Mouse (Mus musculus) CH12.LX (cell line): ENCODE measurements at regions not wholly inside any gene's neighbourhood (a gene's known extent, or its start where the extent isn't known, plus 50 kb on each side); places are given as distances from the start of the nearest gene placed in this dataset.

ENCODE experiments used
- DNase-seq: peaks from one replicate; pipeline ENCODE4 v3.0.0-alpha.2; 2013; ENCODE audit errors: extremely low read depth
- H3K27ac ChIP-seq: 2 replicates; pipeline ENCODE4 v1.5.1; 2012; ENCODE audit warnings: low read depth, mild to moderate bottlenecking, control low read depth, moderate library complexity; ENCODE audit not compliant: insufficient read depth
- H3K27me3 ChIP-seq: replicated peaks from 2 replicates; pipeline ENCODE3; 2012; ENCODE audit warnings: inconsistent platforms
- H3K36me3 ChIP-seq, 2 experiments: replicated peaks in 1 of 2; 2 replicates each; pipeline versions ENCODE3 to v1.6.1; 2012; ENCODE audit warnings: inconsistent platforms in 1 of 2, low read length in 1 of 2, mild to moderate bottlenecking in 1 of 2, mixed read lengths in 1 of 2, moderate library complexity in 1 of 2; ENCODE audit not compliant: control insufficient read depth in 1 of 2, insufficient read depth in 1 of 2
- H3K4me1 ChIP-seq, 2 experiments: 2 replicates each; pipeline ENCODE4 v1.6.1; 2012; ENCODE audit warnings: inconsistent platforms in 1 of 2, moderate library complexity in 1 of 2; ENCODE audit not compliant: insufficient read depth in 2 of 2, control insufficient read depth in 1 of 2
- H3K4me2 ChIP-seq: 2 replicates; pipeline ENCODE4 v1.6.1; 2012; ENCODE audit warnings: low read depth, mild to moderate bottlenecking, control low read depth; ENCODE audit not compliant: poor library complexity, insufficient read depth, severe bottlenecking
- H3K4me3 ChIP-seq, 3 experiments: fragments of 150-350 bp in 1 of 3; sonication (generic) in 1 of 3; replicated peaks in 1 of 3; 2 replicates each; pipeline versions ENCODE3 to v1.5.1; 2011 to 2012; ENCODE audit warnings: low read depth in 2 of 3, low read length in 2 of 3, mild to moderate bottlenecking in 2 of 3, moderate library complexity in 2 of 3, control low read depth in 1 of 3, improper control_type of control experiment in 1 of 3, inconsistent platforms in 1 of 3, mixed read lengths in 1 of 3; ENCODE audit not compliant: poor library complexity in 1 of 3
- H3K79me2 ChIP-seq: replicated peaks from 2 replicates; pipeline ENCODE4 v1.6.1; 2012; ENCODE audit warnings: mild to moderate bottlenecking, moderate library complexity; ENCODE audit not compliant: control insufficient read depth, poor library complexity, insufficient read depth, severe bottlenecking; ENCODE audit errors: extremely low read depth
- H3K9ac ChIP-seq: 2 replicates; pipeline ENCODE4 v1.6.1; 2012; ENCODE audit warnings: low read depth, mild to moderate bottlenecking, control low read depth, moderate library complexity; ENCODE audit not compliant: insufficient read depth
- H3K9me3 ChIP-seq: replicated peaks from 2 replicates; pipeline ENCODE3; 2012; ENCODE audit warnings: low read length, inconsistent platforms, mixed read lengths
- CHD1 ChIP-seq: IDR thresholded peaks from 2 replicates; pipeline ENCODE4 v1.6.1; 2012; ENCODE audit warnings: low read depth, low read length, improper control_type of control experiment, inconsistent platforms
- CTCF ChIP-seq, 2 experiments: IDR thresholded peaks in 1 of 2; conservative IDR thresholded peaks in 1 of 2; 2 replicates each; pipeline ENCODE4 v1.5.1; 2011 to 2012; ENCODE audit warnings: low read depth in 2 of 2, low read length in 2 of 2, improper control_type of control experiment in 1 of 2, inconsistent platforms in 1 of 2, mild to moderate bottlenecking in 1 of 2, moderate library complexity in 1 of 2
- ETS1 ChIP-seq: conservative IDR thresholded peaks from 2 replicates; pipeline ENCODE4 v1.6.1; 2012; ENCODE audit warnings: low read depth, mild to moderate bottlenecking, inconsistent platforms, low read length, improper control_type of control experiment, moderate library complexity
- GABPA ChIP-seq: IDR thresholded peaks from 2 replicates; pipeline ENCODE4 v1.6.1; 2012; ENCODE audit warnings: low read depth, low read length, improper control_type of control experiment, inconsistent platforms; ENCODE audit not compliant: insufficient replicate concordance
- JUN ChIP-seq: IDR thresholded peaks from 2 replicates; pipeline ENCODE4 v1.6.1; 2011; ENCODE audit warnings: low read depth, mild to moderate bottlenecking, low read length, improper control_type of control experiment, moderate library complexity; ENCODE audit not compliant: insufficient read depth
- MAFK ChIP-seq: IDR thresholded peaks from 2 replicates; pipeline ENCODE4 v1.6.1; 2011; ENCODE audit warnings: low read length, improper control_type of control experiment; ENCODE audit not compliant: insufficient replicate concordance
- MAZ ChIP-seq: IDR thresholded peaks from 2 replicates; pipeline ENCODE4 v1.6.1; 2012; ENCODE audit warnings: low read depth, mild to moderate bottlenecking, inconsistent platforms, low read length, improper control_type of control experiment, moderate library complexity
- MEF2A ChIP-seq: IDR thresholded peaks from 2 replicates; pipeline ENCODE4 v1.6.1; 2014; ENCODE audit warnings: low read depth, mild to moderate bottlenecking, inconsistent platforms, low read length, improper control_type of control experiment, borderline replicate concordance
- MYC ChIP-seq: IDR thresholded peaks from 2 replicates; pipeline ENCODE4 v1.6.1; 2011; ENCODE audit warnings: low read depth, mild to moderate bottlenecking, improper control_type of control experiment, low read length
- RAD21 ChIP-seq: IDR thresholded peaks from 2 replicates; pipeline ENCODE4 v1.6.1; 2011; ENCODE audit warnings: low read depth, mild to moderate bottlenecking, low read length, improper control_type of control experiment, moderate library complexity
- SMC3 ChIP-seq: IDR thresholded peaks from 2 replicates; pipeline ENCODE4 v1.6.1; 2011; ENCODE audit warnings: low read depth, low read length, improper control_type of control experiment
- TBP ChIP-seq: conservative IDR thresholded peaks from 2 replicates; pipeline ENCODE4 v1.6.1; 2011; ENCODE audit warnings: low read depth, low read length, improper control_type of control experiment
- ZNF384 ChIP-seq: IDR thresholded peaks from 2 replicates; pipeline ENCODE4 v1.6.1; 2012; ENCODE audit warnings: low read depth, low read length, improper control_type of control experiment, inconsistent platforms
- dilution Hi-C: fragments of 300-500 bp; cut with MboI; formaldehyde crosslinking; loops from 2 replicates; pipeline ENCODE4 v1.14.3; 2020; ENCODE audit warnings: low sequenced_read_pairs; ENCODE audit not compliant: extremely low pct_unique_long_range_greater_than_20kb, extremely low pct_ligation_motif_present
- in situ Hi-C: fragments of 300-500 bp; cut with MboI; formaldehyde crosslinking; loops from 3 replicates; pipeline ENCODE4 v1.14.3; 2019; ENCODE audit warnings: low sequenced_read_pairs, low pct_ligation_motif_present, low pct_unique_long_range_greater_than_20kb, mixed read lengths

DNA sequence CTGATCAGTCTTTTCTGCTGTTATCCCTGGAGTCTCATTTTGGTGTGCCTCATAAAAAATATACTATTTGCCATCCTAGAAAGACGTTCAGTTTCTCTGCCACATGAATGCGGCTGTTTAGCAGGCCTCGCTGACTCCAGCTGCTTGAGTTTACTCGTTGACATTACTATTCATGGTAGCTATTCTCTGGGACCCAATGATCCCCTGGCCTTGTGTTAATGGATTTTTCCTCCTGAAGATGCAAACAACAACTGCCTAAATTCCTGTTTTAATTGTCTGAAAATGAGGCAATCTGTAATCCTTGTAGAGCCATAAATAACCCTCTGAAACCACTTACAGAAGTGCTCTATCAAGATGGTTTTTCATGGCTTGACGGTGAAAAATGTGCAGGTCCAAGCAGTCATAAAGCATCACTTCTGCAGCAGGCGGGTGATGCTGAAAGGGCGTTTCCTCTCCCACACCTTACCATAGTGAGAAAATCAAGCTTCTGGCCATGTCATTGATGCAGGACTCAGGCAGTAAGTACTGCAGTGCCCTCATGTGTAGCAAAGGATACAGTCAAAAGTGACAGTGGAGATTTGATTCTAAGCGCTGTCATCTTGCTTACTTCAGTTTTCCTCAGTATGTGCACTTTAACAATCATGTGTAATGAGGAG is 419.7 kb upstream of the Lrp1b start:
- no peak overlapping the region for H3K9ac ChIP-seq
- no peak overlapping the region for H3K4me2 ChIP-seq
- DNase-seq, result no peak
- H3K27me3 ChIP-seq, result no peaks in the 10 kb centered on the region
- dilution Hi-C loops (no loop called here), in situ Hi-C loops (no loop called here)
- no peaks in the 10 kb centered on the region for H3K4me1 ChIP-seq
- no peaks in the 10 kb centered on the region for H3K9me3 ChIP-seq
- H3K79me2 ChIP-seq, result no peaks in the 10 kb centered on the region
- TF ChIP-seq ZNF384 (no peak), ETS1 (no peak), CTCF (conservative IDR thresholded peaks at IDR 0.05 in 1 of 2, IDR thresholded peaks at IDR 0.05 in 1 of 2; ENCODE audit: low read depth in 2 of 2, low read length in 2 of 2) (no peak), CHD1 (no peak), MEF2A (no peak), RAD21 (no peak), MYC (no peak), SMC3 (no peak)
- H3K36me3 ChIP-seq, result no peaks in the 10 kb centered on the region
- no peak overlapping the region for H3K27ac ChIP-seq
- H3K4me3 ChIP-seq, result no peak overlapping the region

- Histone ChIP-seq H3K4me1 (no peaks in the 10 kb centered on the region), H3K4me2 (no peak overlapping the region), H3K27ac (no peak overlapping the region), H3K36me3 (no peaks in the 10 kb centered on the region), H3K27me3 (no peaks in the 10 kb centered on the region), H3K4me3 (no peak overlapping the region), H3K9ac (no peak overlapping the region), H3K79me2 (no peaks in the 10 kb centered on the region), H3K9me3 (no peaks in the 10 kb centered on the region)
- no peak for DNase-seq
- dilution Hi-C loops, result no loop called here
- TF ChIP-seq CTCF (conservative IDR thresholded peaks at IDR 0.05 in 1 of 2, IDR thresholded peaks at IDR 0.05 in 1 of 2; ENCODE audit: low read depth in 2 of 2, low read length in 2 of 2) (no peak), MEF2A (no peak), GABPA (no peak), MAFK (peak; percentile 40; the same call in 1 of the 2 replicates), MAZ (no peak), TBP (no peak), JUN (no peak)
- in situ Hi-C loops, result no loop called here
Measured at GRCm38 (mm10) chr2:43097560-43098233, 444.3 kb upstream of the Lrp1b start.
